Mouse (Mus musculus) Muller cell, postnatal 12 days (primary cell): ENCODE measurements around the gene Hdac7.
A peak's percentile ranks its signal among the peaks of the same experiment; 100 is the strongest.

Experiments
- DNase-seq: peaks from one replicate; pipeline ENCODE4 v3.0.0-alpha.2; 2015; ENCODE audit errors: inconsistent ontology term

The Hdac7 gene

DNA sequence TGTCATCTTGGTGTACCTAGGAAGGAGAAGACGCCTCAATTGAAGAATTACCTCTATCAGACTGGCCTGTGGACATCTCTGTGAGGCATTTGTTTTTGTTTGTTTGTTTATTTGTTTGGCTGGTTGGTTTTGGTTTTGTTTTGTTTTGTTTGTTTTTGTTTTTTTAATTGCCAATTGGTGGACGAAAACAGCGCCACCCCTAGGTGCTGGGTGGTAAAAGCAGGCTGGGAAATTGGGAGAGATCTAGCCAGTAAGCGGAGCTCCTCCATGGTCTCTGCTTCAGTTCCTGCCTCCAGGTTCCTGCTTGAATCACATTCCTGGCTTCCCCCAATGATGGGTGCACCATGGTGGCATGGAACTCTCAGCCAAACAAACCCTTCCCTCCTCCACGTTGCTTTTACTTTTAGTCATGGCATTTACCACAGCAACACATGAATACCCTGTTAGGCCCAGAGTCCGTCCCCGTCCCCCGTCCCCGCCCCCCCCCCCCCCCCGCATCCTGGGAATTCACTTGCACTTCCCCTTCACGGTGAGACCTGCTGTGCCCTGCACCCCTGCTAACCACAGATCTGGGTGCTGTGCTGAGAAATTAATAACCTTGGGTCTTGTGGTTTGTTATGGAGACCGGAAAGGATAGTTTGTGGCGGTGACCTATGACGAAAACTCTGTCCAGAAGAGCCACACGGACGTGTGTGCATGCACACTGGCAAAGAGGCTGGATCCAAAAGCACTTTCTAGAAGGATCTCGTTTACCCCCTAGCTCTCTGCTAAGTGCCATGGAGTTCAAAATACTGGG lies 27.9 kb downstream of the Hdac7 start:
- DNase-seq, result no peak

DNA sequence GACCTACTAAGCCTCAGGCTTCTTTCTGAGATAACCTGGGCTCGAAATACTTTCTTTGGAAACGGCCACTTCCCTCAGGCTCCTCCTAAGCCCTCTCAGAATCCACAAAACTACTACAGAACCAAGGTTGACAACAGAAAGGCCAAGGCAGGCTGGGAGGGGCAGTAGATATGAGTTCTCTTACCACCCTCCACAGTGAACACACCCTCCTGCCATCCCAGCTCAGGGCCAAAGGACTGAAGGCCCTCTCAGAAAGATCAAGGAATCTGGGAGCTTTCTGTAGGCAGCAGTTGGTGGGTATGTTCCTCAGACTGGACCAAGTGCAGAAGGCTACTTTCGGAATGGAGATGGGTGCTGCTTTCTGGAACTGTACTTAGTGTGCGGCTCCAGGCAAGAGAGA lies 29.0 kb downstream of the Hdac7 start:
- no peak for DNase-seq

DNA sequence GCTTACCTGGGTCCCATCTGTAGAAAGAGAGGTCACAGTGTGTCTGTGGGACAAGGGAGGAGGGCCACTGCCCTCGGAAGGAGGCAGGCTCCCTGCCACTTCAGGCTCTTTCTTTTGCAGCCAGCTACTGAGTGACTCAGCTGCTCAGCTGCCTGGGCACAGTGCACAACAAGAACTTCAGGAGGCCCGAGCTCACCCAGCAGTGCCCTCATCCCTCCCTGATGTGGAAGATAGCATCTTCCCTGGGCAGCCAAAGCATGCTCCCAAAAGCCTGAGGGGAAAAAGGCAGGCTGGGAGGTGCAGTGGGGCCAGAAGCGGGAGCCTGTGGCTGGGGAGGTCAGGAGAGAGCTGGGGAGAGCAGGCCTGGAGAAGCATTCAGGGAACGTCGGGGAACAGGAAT lies 29.6 kb downstream of the Hdac7 start:
- DNase-seq, result no peak

DNA sequence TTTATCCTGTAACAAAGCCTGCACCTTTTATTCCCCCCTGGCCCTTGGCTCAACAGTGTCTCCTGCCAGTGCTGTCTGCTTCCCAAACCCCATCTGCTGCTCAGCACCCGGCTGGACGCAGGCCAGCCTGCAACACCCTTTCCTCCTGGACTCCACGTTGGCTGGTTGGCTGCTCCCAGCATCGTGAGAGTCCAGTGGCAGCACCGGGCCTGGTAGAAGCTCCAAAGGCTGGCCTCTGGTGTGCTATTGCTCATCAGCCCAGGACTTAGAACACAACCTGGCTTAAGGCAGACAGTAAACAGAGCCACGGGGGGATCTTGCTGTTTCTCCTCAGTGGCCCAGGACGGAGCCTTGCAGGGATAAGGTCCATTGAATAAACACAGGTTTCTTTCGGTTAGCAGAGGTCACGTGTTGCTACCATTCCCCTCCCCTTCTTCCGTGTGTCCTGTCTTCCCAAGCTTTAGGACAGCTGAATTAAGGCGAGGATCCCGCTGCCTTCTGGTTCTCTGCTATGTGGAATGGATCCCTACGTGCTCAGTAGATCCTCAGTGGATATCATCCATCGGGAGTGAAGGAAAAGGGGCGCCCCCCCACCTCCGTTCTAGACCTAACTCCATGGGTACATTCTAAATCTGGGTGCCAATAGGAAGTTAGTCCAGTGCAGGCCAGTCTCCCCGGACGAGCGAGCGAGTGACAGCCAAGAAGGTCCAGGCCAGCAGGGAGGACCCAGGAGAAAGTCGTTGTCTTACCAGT lies 30.7 kb downstream of the Hdac7 start:
- peak; percentile 80 for DNase-seq

DNA sequence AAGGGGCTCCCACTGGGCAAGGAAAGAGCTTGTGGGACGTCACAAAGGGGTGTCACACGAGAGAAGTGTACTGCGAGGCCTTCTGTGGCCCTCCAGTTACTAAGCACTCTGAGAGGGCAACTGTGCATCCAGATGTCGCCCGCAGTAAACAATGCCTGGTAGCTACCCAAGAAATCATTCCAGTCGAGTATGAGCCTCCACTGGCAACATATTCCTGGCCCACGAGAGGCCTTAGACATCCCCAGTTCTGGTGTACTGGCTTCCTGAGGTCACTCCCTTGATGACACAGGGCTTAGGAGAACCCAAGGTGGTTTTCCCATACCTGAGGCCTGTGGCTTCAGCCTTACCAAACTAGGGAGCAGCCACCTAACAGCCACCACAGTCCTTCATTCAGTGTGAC lies 31.4 kb downstream of the Hdac7 start:
- DNase-seq, result no peak

DNA sequence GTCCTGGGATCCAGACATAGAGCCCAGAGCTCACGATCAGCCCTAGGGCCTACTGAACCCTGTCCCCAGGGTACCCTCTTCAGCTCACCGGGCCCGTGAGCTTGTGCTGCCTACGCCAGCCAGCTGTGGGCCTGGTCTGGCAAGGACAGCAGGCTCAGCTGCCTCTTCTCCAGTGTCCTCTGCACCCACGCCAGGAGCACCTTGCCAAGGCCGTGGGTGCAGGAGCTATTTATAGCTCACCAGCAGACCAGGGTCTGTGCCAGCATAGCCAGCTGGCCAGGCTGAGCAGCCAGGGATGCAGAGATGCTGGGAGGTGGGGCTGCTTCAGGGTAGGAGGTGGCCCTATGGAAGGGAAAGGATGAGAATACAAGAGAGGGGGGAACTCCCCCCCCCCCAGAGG lies 32.2 kb downstream of the Hdac7 start:
- peak; percentile 91 for DNase-seq

DNA sequence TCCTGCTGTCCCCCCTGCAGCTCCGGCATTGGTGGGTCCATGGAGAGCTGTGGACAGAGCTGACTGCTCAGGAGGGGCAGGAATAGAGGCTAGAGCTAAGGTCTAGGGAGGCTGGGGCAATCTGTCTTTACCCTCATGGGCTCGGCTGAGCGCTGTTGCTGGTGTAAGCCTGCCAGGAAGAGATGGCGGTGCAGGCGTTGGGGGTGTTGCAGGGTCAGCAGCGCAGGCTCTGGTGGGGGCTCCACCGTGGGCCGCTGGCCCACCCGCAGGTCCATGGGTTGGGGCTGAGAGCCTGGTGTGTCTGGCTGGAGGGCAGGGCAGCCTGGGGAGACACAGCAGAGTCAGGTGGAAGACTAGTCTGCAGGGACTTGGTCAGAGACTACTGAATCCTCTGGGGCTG lies 33.0 kb downstream of the Hdac7 start:
- no peak for DNase-seq

DNA sequence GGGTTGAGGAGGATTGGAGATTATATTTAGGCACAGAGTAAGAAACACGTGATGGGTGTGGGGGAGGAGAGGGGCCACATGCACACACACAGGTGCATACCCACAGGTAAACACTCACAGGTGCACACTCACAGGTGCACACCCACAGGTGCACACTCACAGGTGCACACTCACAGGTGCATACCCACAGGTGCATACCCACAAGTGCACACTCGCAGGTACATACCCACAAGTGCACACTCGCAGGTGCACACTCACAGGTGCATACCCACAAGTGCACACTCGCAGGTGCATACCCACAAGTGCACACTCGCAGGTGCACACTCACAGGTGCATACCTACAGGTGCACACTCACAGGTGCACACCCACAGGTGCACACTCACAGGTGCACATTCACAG lies 33.9 kb downstream of the Hdac7 start:
- no peak for DNase-seq

DNA sequence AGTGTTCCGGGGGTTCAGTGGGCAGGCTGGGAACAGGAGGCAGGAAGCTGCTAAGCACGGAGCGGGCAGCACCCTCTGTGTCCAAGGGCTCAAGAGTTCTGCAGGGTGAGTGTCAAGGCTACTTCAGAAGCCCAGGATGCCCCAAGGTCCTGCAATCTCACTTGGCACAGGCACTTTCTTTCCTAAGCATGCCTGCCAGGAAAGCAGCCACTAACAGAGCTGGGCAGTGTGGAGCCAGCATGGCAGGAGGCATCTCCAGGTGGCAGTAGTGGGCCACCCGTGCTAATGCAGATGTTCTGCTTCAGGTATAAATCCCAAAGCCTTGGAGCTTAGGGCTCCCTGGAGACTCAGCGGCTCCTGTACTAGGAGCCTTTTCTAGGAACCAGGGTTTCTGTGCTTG lies 34.4 kb downstream of the Hdac7 start:
- no peak for DNase-seq

DNA sequence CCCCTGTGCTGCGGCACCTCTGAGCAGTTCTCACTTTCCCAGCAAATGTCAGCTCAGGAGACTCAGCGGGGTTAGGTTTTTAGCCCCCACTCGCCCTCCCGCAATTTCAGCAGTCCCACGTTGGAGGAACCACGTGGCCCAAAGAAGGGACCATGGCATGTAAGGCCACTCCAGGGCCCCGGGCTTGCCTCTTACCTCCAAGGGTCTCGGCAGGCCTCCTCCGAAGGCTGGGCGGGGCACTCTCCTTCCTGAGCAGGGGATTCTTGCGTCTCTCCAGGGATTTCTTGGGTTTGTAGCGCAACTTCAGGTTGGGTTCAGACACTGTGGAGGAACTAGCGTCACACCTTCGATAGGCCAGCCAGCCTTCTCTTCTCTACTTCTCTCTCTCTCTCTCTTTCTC lies 35.1 kb downstream of the Hdac7 start:
- DNase-seq, result no peak

DNA sequence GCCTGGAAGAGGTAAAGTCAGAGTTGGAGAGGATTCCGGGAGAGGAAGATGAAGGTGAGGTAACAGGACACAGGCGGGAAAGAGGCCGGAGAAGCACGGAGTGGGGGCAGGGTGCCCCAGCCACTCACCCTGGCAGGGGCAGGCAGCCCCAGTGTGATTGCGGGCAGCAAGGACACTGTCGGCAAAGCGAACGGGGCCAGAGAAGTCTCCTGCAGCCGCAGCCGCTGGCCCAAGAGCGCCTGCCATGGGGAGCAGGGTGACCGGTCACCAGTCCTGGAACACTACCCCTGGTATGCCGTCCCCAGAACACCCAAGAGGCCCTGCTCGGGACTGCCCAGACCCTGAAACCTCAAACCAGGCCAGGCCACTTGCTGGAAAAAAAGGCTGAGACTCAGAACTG lies 35.8 kb downstream of the Hdac7 start:
- no peak for DNase-seq

DNA sequence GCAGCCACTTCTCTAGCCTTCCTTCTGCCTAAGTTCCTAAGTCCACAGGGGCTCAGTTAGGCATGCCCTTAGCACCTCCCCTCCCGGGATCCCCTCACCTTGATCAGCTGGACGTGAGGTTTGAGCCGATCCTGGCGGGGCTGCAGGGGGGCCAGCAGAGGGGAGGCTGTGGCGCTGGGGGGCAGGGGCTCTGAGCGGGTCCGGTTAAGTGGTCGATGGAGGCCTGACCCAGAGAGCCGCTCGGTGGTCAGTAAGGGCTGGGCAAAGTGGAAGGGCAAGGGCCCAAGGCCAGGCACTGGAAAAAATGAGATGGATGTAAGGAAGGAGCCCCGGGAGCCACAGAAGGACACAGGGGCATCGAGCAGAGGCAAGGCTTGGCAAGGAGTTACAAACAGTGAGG lies 36.4 kb downstream of the Hdac7 start:
- no peak for DNase-seq

DNA sequence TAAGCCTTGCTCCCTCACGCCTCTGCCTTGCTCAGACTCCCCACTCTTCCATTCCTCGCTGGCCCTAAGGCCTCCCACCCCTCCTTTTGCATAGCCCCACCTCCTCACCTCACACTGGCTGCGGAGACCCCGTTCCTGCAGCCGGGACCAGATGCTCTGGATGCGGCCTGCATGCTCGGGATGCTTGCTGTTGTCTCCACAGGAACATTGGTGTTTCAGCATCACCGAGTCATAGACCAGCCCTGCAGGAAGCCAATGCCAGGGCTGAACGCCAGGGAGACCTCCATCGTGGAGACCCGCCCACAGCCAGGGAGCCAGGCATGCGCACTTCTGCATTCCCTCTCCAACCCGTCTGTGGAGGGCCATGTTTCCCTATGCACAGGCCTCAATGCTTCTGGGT lies 41.7 kb downstream of the Hdac7 start:
- DNase-seq, result peak; percentile 74

DNA sequence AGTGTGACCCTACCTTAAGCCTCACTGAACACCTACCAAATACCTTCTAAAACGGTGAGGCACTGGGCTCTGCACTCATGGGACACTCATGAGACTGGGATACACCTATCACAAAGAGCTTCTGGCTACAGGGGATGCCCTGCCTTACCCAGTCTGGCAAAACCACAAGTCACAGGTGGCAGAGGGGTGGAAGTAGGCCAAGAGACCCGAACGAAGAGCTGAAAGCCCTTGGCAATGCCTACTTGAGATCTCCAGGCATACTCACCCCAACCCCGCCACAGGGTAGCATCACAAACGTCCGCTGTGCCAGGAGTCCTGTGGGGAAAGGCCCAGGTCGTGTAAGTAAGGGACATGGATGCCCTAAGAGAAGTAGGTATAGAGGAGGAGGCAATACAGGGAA lies 42.5 kb downstream of the Hdac7 start:
- DNase-seq, result no peak

DNA sequence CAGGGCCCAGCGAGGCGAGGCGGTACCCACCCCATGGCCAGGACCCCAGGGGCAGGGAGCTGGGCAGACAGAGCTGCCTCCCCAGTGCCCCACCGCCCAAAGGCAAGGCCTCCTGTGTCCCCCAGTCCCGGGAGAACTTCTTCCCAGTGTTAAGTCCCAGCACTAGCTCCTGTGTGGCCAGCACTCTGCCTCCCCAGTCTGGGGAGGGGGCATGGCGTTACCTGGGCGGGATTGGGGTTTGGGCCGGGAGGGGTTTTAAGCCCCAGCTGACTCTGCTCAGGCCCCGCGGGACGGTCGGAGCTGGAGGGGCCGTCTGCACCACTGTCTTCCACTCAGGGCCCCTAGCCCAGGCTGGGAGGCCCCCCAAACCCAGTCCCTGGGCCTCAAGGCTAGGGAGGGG lies 43.4 kb downstream of the Hdac7 start:
- no peak for DNase-seq

DNA sequence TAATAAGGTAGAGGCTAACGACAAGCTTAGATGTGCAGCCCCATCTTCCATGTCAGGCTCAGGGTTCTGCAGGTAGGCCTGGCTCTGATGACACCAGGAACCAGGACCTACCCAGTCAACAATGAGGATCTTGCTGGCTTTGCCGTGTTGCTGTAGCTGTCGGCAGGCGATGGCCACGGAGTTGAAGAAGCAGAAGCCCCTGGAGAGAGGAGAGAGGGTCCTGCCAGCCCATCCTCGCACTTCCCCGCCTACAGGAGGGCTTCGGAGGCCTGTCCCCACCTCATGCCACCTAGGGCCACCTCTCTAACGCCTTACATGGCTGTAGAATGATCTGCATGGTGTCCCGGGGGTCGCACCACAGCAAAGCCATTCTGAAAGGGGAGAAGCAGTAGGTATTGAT lies 44.9 kb downstream of the Hdac7 start:
- no peak for DNase-seq

DNA sequence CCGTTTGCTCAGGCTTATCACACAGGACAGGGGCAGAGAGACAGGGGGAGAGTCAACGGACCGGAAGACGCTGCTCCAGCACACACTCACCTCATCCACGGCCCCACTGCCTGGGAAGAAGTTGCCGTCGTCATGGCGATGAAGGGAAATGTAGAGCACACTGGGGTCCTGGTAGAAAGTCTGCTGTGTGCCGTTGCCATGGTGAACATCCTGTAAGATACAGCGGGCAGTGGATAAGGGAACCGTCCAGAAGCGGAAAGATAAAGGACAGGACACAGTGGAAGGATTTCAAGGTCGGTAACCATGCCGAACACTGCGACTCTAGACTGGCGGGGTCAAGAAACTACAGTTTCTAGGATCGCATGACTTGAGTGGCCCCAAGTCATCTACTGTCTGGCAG lies 46.2 kb downstream of the Hdac7 start:
- no peak for DNase-seq

DNA sequence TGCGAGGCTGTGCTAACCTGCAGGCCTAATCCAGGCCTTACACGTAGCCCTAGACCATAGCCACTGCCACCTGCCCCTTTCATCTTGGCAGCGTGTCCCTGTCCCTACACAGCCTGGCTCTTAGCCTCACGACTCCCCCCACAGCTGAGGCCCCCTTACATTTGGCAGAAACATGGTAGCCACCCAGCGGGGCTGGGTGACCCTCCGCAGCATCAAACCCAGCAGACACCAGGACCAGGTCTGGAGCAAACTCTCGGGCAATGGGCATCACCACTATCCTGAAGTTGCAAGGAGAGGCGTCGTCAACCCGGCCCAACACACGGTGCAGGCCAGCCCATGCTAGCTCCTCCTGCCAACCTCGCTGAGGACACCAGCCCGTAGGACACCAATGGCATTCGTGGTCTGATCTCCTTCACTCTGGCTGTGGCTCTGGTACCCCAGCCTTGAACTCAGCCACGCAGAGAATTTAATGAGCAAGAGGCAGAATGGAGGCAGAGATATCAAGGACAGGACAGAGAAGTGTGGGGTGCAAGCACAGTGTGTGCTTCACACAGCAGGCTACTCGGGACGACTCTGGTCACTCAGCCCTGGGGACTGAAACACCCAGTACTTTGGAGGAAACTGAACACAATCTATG lies 47.5 kb downstream of the Hdac7 start:
- no peak for DNase-seq

DNA sequence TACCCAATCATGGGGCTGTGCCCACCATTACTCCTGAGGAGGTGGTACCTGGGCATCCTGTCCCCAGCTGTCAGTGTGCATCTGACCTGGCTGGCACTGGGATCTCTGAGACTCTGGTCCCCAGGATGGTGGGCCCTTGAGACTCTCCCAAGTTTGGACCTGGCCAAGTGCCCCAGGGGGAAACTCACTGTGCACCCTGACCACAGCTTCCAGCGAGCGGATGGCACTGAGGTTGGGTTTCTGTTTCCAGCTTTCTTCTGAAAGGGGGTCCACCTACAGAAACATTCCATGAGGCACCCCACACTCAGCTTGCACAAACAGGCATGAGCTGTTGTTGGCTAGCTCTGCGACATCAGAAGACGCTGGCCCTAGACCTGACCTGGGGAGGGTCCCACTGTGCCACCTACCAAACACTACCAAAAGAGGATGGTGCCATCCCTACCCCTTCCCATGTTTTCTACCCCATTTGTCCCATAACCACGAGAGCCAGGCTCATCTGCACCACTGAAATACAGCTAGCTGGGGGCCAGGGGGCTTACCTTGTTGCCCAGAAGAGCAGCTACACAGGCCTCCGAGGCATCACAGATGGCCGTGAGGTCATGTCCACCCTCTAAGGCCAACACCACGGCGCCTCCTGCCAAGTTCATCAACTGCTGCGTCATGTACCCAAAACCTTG lies 48.6 kb downstream of the Hdac7 start:
- no peak for DNase-seq

DNA sequence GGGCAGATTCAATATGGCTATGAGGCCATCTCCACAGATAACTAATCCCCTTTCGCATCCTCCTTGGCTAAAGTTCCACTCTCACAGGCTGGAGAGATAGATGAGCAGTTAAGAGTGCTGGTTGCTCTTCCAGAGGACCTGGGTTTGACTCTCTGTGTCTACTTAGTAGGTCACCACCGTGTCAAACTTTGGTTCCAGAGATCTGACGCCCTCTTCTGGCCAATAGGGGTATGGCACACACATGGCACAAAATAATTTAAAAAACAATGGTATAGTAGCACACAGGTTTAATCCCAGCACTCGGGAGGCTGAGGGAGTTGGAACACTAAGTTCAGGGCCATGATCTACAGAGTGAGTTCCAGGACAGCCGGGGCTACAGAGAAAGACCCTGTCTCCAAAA lies 50.0 kb downstream of the Hdac7 start:
- DNase-seq, result no peak

DNA sequence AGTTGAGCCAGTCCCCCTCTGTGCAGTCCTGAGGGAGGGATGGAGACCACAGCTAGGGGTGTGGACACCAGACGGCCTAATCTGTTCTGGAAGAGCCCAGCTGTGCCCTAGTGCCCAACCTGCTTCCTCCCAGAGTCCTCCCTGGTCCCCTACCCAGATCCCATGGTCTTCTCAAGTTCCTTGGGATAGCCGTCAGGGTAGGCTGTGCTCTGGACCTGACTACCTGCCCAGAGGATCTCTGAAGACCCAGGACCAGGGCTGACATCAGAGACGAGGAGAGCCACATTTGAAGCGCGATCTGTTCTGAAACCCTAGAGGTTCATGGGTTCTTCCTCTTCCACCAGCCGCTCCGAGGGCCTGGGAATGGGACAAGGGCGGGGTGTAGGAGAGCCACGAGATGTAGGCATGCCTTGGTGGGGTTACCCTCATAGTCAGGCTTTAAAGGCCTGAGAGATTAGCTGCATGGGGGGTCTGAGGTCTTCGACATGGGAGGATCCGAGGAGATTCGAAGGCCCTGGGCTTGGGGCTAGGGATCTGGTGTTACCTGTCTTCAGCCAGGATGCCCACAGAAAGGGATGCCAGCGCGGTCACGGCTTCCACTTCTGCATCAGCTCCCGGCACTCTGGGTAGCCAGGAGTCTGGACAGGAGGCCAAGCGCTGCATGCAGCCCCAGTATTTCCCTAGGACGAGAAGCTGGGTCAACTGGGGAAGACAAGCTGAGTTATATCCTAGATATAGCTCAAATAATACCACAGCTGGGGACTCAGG lies 50.7 kb downstream of the Hdac7 start:
- no peak for DNase-seq
